Mouse (Mus musculus) CH12F3 (cell line): Measurements from ENCODE around the gene Igf1r.

Source experiments
- in situ Hi-C: fragments of 300-500 bp; cut with MboI; formaldehyde crosslinking; loops from 2 replicates; pipeline ENCODE4 v1.14.3; 2020; ENCODE audit warnings: low sequenced_read_pairs

The Igf1r gene

GRCm38 (mm10) chr7:68048532-68048931 lies 95.9 kb downstream of the Igf1r start:
- in situ Hi-C loops, result no loop called here

- in situ Hi-C loops, result no loop called here
Observed at GRCm38 (mm10) chr7:68049048-68049447, 96.4 kb downstream of the Igf1r start.

DNA sequence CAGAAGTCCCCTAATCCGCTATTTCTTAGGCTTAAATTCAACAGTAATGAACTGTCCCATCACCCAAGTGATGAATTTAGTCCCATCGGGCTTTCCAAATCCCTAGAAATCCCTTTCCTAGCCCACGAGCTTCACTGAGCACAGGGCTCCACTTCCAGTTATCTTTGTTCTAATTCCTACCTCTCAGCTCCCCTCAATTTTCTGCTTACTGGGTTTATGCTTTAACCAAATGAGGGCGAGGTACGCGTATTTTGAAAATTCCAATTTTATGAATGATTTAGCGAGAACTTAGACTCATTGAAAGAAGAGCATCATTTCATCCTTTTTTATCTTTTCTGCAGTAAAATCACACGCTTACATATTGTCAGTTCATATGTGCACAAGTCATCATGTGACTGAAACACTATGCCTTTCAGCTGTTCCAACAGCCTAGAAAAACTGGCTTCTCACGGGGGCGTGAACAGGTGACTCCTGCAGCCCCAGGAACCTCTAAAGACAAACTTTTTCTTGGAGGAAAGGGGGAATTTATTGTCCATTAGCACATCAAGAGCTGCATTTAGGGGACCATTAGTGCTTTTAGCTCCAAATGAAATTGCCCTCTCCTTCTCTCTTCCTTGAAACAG lies 100.5 kb downstream of the Igf1r start:
- in situ Hi-C loops, result no loop called here

GRCm38 (mm10) chr7:68054498-68054897 lies 101.9 kb downstream of the Igf1r start:
- in situ Hi-C loops, result no loop called here

GRCm38 (mm10) chr7:68054956-68055355 lies 102.3 kb downstream of the Igf1r start:
- in situ Hi-C loops, result no loop called here

GRCm38 (mm10) chr7:68057010-68057409 lies 104.4 kb downstream of the Igf1r start:
- in situ Hi-C loops, result no loop called here

GRCm38 (mm10) chr7:68059690-68060089 lies 107.1 kb downstream of the Igf1r start:
- in situ Hi-C loops, result no loop called here

DNA sequence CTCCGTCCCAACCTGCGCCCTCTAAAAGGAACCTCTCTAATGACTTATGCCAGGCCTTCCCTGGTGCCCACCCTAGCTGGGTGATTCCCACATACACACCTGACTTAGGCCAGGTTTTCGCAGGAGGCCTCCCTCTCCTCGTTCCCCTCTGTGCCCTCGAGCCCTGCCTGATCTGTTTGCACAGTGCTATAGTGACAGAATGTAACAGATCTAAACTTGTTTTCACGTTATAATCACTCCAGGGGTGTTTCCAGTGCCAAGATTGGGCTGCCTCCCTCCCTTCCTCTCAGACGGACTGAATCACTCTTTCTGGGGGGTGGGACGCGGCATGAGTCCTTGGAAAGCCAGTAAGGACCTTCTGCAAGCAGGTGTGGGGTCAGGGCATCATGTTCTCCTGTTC lies 108.8 kb downstream of the Igf1r start:
- in situ Hi-C loops, result no loop called here

- in situ Hi-C loops, result no loop called here
Observed at GRCm38 (mm10) chr7:68062170-68062848, 109.7 kb downstream of the Igf1r start.

- in situ Hi-C loops, result no loop called here
Observed at GRCm38 (mm10) chr7:68062849-68063208, 110.2 kb downstream of the Igf1r start.

- in situ Hi-C loops, result no loop called here
Observed at GRCm38 (mm10) chr7:68063711-68064110, 111.1 kb downstream of the Igf1r start.

- in situ Hi-C loops, result no loop called here
Observed at GRCm38 (mm10) chr7:68064120-68064519, 111.5 kb downstream of the Igf1r start.

GRCm38 (mm10) chr7:68064647-68065362 lies 112.2 kb downstream of the Igf1r start:
- in situ Hi-C loops, result no loop called here

- in situ Hi-C loops, result no loop called here
Observed at GRCm38 (mm10) chr7:68065904-68066303, 113.3 kb downstream of the Igf1r start.

GRCm38 (mm10) chr7:68067321-68067720 lies 114.7 kb downstream of the Igf1r start:
- in situ Hi-C loops, result no loop called here

GRCm38 (mm10) chr7:68069324-68069723 lies 116.7 kb downstream of the Igf1r start:
- in situ Hi-C loops, result no loop called here

- in situ Hi-C loops, result no loop called here
Observed at GRCm38 (mm10) chr7:68070030-68070429, 117.4 kb downstream of the Igf1r start.

DNA sequence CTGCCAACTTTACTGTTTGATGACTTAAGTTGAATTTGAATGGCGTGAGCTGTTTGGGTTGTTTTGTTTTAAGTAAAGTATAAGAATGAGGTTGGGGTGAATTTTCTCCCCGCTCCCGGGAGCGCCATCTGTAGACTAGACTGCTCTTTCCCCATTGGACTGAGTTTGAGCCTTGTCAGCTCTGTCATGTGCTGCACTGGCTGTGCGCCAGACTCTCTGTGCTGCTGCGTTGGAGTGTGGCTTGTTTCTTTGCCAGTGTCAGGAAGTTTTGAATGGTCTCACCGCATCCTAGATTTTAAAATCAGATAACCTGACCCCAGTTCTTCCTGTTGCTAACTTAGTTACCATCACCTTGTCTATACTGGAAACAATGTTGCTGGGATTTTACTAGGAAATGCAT lies 118.0 kb downstream of the Igf1r start:
- in situ Hi-C loops, result no loop called here

- in situ Hi-C loops, result no loop called here
Observed at GRCm38 (mm10) chr7:68071050-68071449, 118.4 kb downstream of the Igf1r start.

DNA sequence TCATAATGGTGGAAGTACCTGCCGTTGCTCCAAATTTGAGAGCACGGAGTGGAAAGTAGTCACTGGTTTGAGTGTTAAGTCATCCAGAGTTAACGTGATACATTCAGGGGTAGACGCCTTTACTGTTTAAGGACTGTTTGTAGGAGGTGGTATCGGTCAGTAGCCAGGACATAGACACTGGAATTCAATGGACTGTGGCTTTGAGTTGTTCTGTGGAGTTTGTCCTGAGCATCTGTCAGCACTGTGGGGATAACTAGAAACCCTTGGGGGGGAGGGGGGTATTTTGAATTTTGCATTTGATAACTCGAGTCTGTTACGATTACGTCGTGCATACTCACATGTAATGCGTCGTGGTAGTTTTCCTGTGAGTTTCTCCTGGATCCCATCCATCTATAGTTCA lies 119.1 kb downstream of the Igf1r start:
- in situ Hi-C loops, result no loop called here

DNA sequence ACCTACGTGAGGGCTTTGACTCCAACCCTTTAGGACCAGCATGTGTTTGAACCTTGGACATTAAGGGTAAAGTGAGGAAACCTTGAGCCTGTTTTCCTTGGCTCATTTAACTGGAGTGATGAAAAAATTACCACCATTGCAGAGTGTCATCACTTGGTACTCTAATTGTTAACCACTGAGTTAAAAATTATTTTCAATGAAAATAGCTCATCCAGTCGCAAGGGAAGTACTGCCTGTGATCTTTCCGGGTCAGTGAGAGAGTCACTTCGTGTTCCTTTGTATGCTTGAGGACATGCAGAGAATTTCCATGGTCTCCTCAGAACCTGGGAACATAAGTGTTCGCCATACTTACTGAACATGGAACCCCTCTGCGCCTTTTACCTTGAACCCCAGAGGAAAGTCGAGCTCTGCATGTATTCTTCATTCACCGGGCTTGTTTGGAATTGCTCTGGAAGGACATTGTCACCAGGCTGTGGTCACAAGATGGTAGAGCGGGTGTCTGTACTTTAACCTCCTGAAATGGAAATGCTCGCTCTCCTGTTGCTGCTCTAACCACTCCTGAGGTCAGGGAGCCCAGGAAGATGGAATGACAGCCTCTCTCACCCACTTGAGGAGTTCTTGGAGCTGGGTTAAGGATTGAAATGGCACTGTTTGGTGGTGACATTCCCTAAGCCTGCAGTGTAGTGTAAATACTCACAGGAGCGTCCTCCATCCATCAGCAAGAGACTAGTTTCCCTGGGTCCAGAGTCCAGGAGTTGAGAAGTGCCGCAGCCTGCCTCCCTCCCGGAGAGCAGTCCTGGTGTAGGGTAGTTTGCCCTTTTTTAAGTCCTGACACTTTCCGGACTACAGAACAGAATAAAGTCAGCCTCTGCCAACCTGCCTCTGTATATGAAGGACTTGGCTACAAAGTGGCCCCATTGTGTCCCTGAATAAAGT lies 120.2 kb downstream of the Igf1r start:
- in situ Hi-C loops, result no loop called here
